Mouse (Mus musculus) liver, embryonic 11.5 days (tissue): ENCODE results near the gene Ppp3r1. TPM values are rescaled to one million over a fixed set of nuclear protein-coding genes. Genes with fewer than 3 reads are reported as not detected.

Experiments used
- ATAC-seq: fragments of 200-750 bp; cut with Nextera tagmentation; replicated peaks from 2 replicates; pipeline ENCODE4 v1.8.0; 2017; ENCODE audit warnings: moderate number of reproducible peaks, mild to moderate bottlenecking, moderate TSS enrichment, moderate library complexity; ENCODE audit not compliant: low FRiP score
- DNase-seq: peaks from one replicate; pipeline ENCODE4 v3.0.0-alpha.2; 2017; ENCODE audit warnings: low spot score
- H3K27ac ChIP-seq: fragments of 300-500 bp; sonication (generic); 2 replicates; pipeline ENCODE4 v1.5.1; 2014; ENCODE audit warnings: mild to moderate bottlenecking, low read depth, low read length, control low read depth
- H3K27me3 ChIP-seq: fragments of 300-500 bp; sonication (generic); replicated peaks from 2 replicates; pipeline ENCODE4 v1.6.1; 2014; ENCODE audit warnings: low read length, mixed read lengths; ENCODE audit not compliant: control insufficient read depth, insufficient read depth
- H3K36me3 ChIP-seq: fragments of 300-500 bp; sonication (generic); 2 replicates; pipeline ENCODE4 v1.6.1; 2014; ENCODE audit warnings: mild to moderate bottlenecking, low read length, moderate library complexity, mixed read lengths; ENCODE audit not compliant: control insufficient read depth, insufficient read depth
- H3K4me1 ChIP-seq: fragments of 300-500 bp; sonication (generic); replicated peaks from 2 replicates; pipeline ENCODE4 v1.6.1; 2014; ENCODE audit warnings: low read length, mixed read lengths; ENCODE audit not compliant: control insufficient read depth, insufficient read depth
- H3K4me2 ChIP-seq: fragments of 300-500 bp; sonication (generic); 2 replicates; pipeline ENCODE4 v1.6.1; 2014; ENCODE audit warnings: mild to moderate bottlenecking, control low read depth, moderate library complexity
- H3K4me3 ChIP-seq: fragments of 300-500 bp; sonication (generic); 2 replicates; pipeline ENCODE4 v1.5.1; 2014; ENCODE audit warnings: low read depth, low read length, control low read depth
- H3K9ac ChIP-seq: fragments of 300-500 bp; sonication (generic); 2 replicates; pipeline ENCODE4 v1.6.1; 2014; ENCODE audit warnings: low read depth, low read length, control low read depth
- H3K9me3 ChIP-seq: fragments of 300-500 bp; sonication (generic); 2 replicates; pipeline ENCODE4 v1.6.1; 2016; ENCODE audit warnings: low read length, inconsistent platforms, mixed read lengths; ENCODE audit not compliant: control insufficient read depth
- WGBS: fragments of 180-500 bp; shearing (Covaris S2); extraction: QIAGEN DNeasy Blood & Tissue Kit; methylation state at CpG from one replicate; pipeline ENCODE4 v1.1.7; 2014; 5-methylcytosine and 5-hydroxymethylcytosine counted together
- polyA plus RNA-seq: library from polyadenylated mRNA; unstranded; fragments of >200 nt; fragmentation: Nextera tagmentation; extraction: Ambion mirVana; gene quantifications from 2 replicates; pipeline ENCODE4 v1.2.1, GENCODE M21; 2014

Ppp3r1 gene
- polyA plus RNA-seq, 1 experiment from 2014 or later = 79.5 TPM

DNA sequence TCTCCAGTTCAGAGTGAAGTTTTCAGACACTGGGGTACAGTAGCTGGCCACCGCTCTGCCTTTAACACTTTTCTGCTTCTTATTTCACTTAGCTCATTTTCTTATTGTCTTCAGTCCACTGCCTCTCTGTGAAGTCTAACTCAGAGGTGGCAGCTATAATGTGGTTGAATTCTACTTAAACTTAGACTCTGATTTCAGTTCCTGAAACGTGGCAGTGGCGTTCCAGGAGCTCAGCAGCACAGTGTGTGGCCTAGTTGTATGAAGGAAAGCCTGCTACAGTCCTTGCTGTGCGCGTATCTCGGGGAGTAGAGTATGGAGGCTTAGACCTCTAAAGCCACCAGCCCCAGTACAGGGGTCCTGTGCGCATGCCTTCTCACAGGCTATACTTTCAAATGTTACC is 7.6 kb downstream of the Ppp3r1 start:
- ATAC-seq = no peak
- Histone ChIP-seq H3K4me1 (peaks cover 28% of the 10 kb centered on the region), H3K9ac (no peak overlapping the region), H3K27ac (no peak overlapping the region), H3K9me3 (no peaks in the 10 kb centered on the region), H3K36me3 (peaks cover 2% of the 10 kb centered on the region; the same call in 1 of the 2 replicates), H3K27me3 (no peaks in the 10 kb centered on the region), H3K4me2 (no peak overlapping the region), H3K4me3 (no peak overlapping the region)
- no peak for DNase-seq
- 87% methylated on average over 7 of the region's 7 CpGs for WGBS

- H3K9ac ChIP-seq = no peak overlapping the region
- no peak overlapping the region for H3K27ac ChIP-seq
- no peak overlapping the region for H3K4me2 ChIP-seq
- peaks cover 13% of the 10 kb centered on the region for H3K4me1 ChIP-seq
- WGBS = 86% methylated on average over 2 of the region's 2 CpGs
- H3K36me3 ChIP-seq = peaks cover 2% of the 10 kb centered on the region; the same call in 1 of the 2 replicates
- no peaks in the 10 kb centered on the region for H3K9me3 ChIP-seq
- DNase-seq = no peak
- no peaks in the 10 kb centered on the region for H3K27me3 ChIP-seq
- no peak overlapping the region for H3K4me3 ChIP-seq
- ATAC-seq = no peak
Observed at GRCm38 (mm10) chr11:17169262-17169661, 10.2 kb downstream of the Ppp3r1 start.

GRCm38 (mm10) chr11:17170938-17171729 is 12.1 kb downstream of the Ppp3r1 start:
- DNase-seq (no peak), ATAC-seq (no peak)
- H3K4me2 ChIP-seq = no peak overlapping the region
- H3K27me3 ChIP-seq = no peaks in the 10 kb centered on the region
- H3K9ac ChIP-seq = no peak overlapping the region
- no peaks in the 10 kb centered on the region for H3K9me3 ChIP-seq
- H3K4me1 ChIP-seq = peaks cover 13% of the 10 kb centered on the region
- WGBS = 87% methylated on average over 1 of the region's 1 CpGs
- peaks cover 2% of the 10 kb centered on the region; the same call in 1 of the 2 replicates for H3K36me3 ChIP-seq
- H3K27ac ChIP-seq = no peak overlapping the region
- no peak overlapping the region for H3K4me3 ChIP-seq

GRCm38 (mm10) chr11:17172300-17172699 is 13.2 kb downstream of the Ppp3r1 start:
- ATAC-seq = no peak
- H3K9me3 ChIP-seq = no peaks in the 10 kb centered on the region
- H3K9ac ChIP-seq = no peak overlapping the region
- no peak overlapping the region for H3K4me3 ChIP-seq
- no peaks in the 10 kb centered on the region for H3K27me3 ChIP-seq
- WGBS = 95% methylated on average over 4 of the region's 4 CpGs
- peaks cover 2% of the 10 kb centered on the region; the same call in 1 of the 2 replicates for H3K36me3 ChIP-seq
- H3K4me1 ChIP-seq = peaks cover 11% of the 10 kb centered on the region
- no peak overlapping the region for H3K4me2 ChIP-seq
- no peak overlapping the region for H3K27ac ChIP-seq
- no peak for DNase-seq

GRCm38 (mm10) chr11:17176638-17177037 is 17.6 kb downstream of the Ppp3r1 start:
- WGBS = 87% methylated on average over 1 of the region's 1 CpGs
- H3K4me3 ChIP-seq = no peak overlapping the region

DNA sequence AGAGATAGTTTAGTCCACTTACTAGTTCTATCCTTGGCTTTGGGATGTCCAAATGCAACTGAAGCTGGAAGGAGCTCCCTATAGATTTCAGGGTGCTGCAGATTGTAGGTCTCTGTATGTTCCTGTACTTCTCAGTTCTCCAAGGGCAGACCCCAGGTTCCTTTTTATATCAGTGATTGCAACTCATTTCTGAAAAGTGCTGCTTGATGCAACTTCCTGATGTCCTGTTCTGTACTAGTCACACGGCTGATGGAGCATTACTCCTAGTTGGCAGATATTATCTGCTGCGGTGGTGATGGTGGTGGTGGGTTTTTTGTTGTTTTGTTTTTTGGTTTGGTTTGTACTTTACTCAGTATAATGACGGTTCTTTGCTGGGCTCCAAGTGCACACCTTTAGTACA is 21.7 kb downstream of the Ppp3r1 start:
- H3K4me1 ChIP-seq = no peaks in the 10 kb centered on the region
- 70% methylated on average over 3 of the region's 3 CpGs for WGBS
- H3K9ac ChIP-seq = no peak overlapping the region
- no peak overlapping the region for H3K4me3 ChIP-seq
- H3K9me3 ChIP-seq = no peaks in the 10 kb centered on the region
- DNase-seq = no peak
- ATAC-seq = no peak
- no peaks in the 10 kb centered on the region for H3K36me3 ChIP-seq
- no peaks in the 10 kb centered on the region for H3K27me3 ChIP-seq
- no peak overlapping the region for H3K27ac ChIP-seq
- no peak overlapping the region for H3K4me2 ChIP-seq

More at GRCm38 (mm10) chr11:17176638-17177037, 17.6 kb downstream of the Ppp3r1 start:
- Histone ChIP-seq H3K9me3 (no peaks in the 10 kb centered on the region), H3K9ac (no peak overlapping the region), H3K4me1 (no peaks in the 10 kb centered on the region), H3K4me2 (no peak overlapping the region), H3K27ac (no peak overlapping the region), H3K36me3 (peaks cover 2% of the 10 kb centered on the region; the same call in 1 of the 2 replicates), H3K27me3 (no peaks in the 10 kb centered on the region)
- ATAC-seq (no peak), DNase-seq (no peak)

DNA sequence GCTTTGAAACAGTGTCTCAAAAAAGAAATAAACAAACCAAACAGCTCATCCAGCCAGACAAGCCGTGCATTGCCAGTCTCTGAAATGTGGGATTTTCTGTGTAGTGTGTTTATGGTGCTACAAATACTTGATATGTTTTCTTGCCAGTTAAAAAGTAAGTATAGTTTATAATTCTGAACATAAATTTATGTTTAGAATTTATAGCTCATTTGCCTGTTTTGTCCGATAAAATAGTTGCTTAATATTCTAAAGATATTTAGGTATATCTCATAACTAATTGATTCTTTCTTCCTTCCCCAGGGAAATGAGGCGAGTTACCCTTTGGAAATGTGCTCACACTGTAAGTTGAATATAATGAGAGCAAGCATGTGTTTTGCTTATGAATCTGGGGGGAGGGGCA is 22.7 kb downstream of the Ppp3r1 start, which contains the start of gene Wdr92:
Gene Wdr92 (plus strand): TSS at position 301 of the 400 bp plus-strand sequence.
- H3K27ac ChIP-seq = no peak within 1 kb of the TSS
- H3K4me3 ChIP-seq = no peak within 1 kb of the TSS
- no peak within 1 kb of the TSS for H3K4me2 ChIP-seq
- no peaks in the 10 kb centered on the region for H3K36me3 ChIP-seq
- H3K27me3 ChIP-seq = no peaks in the 10 kb centered on the region
- no peaks in the 10 kb centered on the region for H3K4me1 ChIP-seq
- H3K9ac ChIP-seq = no peak within 1 kb of the TSS
- no peaks in the 10 kb centered on the region for H3K9me3 ChIP-seq
- DNase-seq (no peak), ATAC-seq (no peak)
- WGBS = 83% methylated on average over 3 of the region's 3 CpGs

GRCm38 (mm10) chr11:17183165-17183564 is 24.1 kb downstream of the Ppp3r1 start:
- Histone ChIP-seq H3K9ac (no peak overlapping the region), H3K4me2 (no peak overlapping the region), H3K27ac (no peak overlapping the region), H3K4me1 (no peaks in the 10 kb centered on the region), H3K36me3 (no peaks in the 10 kb centered on the region), H3K4me3 (no peak overlapping the region), H3K9me3 (no peaks in the 10 kb centered on the region), H3K27me3 (no peaks in the 10 kb centered on the region)
- WGBS = 88% methylated on average over 2 of the region's 2 CpGs
- no peak for ATAC-seq
- DNase-seq = no peak

DNA sequence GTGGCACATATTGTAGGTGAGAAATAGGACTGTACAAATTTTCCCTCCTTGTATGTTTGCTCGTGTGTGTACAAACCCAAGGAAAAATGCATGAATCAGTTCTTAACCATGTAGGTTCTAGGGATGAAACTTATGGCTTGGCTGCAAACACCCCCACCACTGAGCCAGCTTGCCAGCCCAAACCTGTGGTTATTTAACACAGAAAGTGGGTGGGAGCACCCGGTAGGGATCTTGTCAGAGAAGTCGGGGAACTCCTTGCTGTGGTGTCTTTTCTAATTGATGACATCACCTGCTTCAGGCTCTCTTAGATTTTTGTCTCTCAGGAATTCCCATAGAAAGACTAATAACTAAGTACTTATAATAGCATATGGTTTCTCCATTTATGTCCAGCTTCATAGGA is 28.6 kb downstream of the Ppp3r1 start:
- no peaks in the 10 kb centered on the region for H3K9me3 ChIP-seq
- H3K27me3 ChIP-seq = no peaks in the 10 kb centered on the region
- H3K36me3 ChIP-seq = no peaks in the 10 kb centered on the region; the same call in 1 of the 2 replicates
- DNase-seq (no peak), ATAC-seq (no peak)
- H3K27ac ChIP-seq = no peak overlapping the region
- 90% methylated on average over 3 of the region's 3 CpGs for WGBS
- no peak overlapping the region for H3K9ac ChIP-seq
- H3K4me1 ChIP-seq = no peaks in the 10 kb centered on the region
- H3K4me2 ChIP-seq = no peak overlapping the region
- H3K4me3 ChIP-seq = no peak overlapping the region
